Mouse (Mus musculus) erythroblast, embryonic 14.5 days (primary cell): ENCODE measurements around the gene Ctnnd2. TPM values are rescaled to one million over a fixed set of nuclear protein-coding genes. Genes with fewer than 3 reads are reported as not detected.

Experiments used
- H3K27me3 ChIP-seq: 2 replicates; pipeline ENCODE4 v1.6.1; 2012; ENCODE audit warnings: inconsistent platforms; ENCODE audit not compliant: control insufficient read depth
- H3K36me3 ChIP-seq: 2 replicates; pipeline ENCODE4 v1.6.1; 2012; ENCODE audit warnings: mild to moderate bottlenecking, inconsistent platforms; ENCODE audit not compliant: control insufficient read depth
- H3K4me1 ChIP-seq: 2 replicates; pipeline ENCODE4 v1.6.1; 2012; ENCODE audit warnings: inconsistent platforms; ENCODE audit not compliant: control insufficient read depth
- H3K4me3 ChIP-seq: replicated peaks from 2 replicates; pipeline ENCODE3; 2012; ENCODE audit warnings: moderate library complexity, mild to moderate bottlenecking, inconsistent platforms
- H3K9me3 ChIP-seq: 2 replicates; pipeline ENCODE4 v1.6.1; 2012; ENCODE audit warnings: low read length, inconsistent platforms, mixed read lengths; ENCODE audit not compliant: control insufficient read depth
- GATA1 ChIP-seq: IDR thresholded peaks from 2 replicates; pipeline ENCODE4 v1.6.1; 2012; ENCODE audit warnings: low read length, inconsistent platforms, mixed read lengths
- TAL1 ChIP-seq: IDR thresholded peaks from 3 replicates; pipeline ENCODE4 v1.6.1; 2012; ENCODE audit warnings: low read length, inconsistent platforms, mixed read lengths
- polyA plus RNA-seq: library from polyadenylated mRNA; stranded (reverse); fragments of >175 nt; gene quantifications from 2 replicates; pipeline ENCODE4 v1.2.3, GENCODE M21; 2012

Ctnnd2 gene
- polyA plus RNA-seq, 1 experiment = not detected

GRCm38 (mm10) chr15:30927632-30928031 is 755.2 kb downstream of the Ctnnd2 start:
- Histone ChIP-seq H3K36me3 (no peaks in the 10 kb centered on the region), H3K27me3 (no peaks in the 10 kb centered on the region), H3K4me1 (no peaks in the 10 kb centered on the region), H3K9me3 (no peaks in the 10 kb centered on the region), H3K4me3 (no peak overlapping the region)
- TF ChIP-seq TAL1 (no peak), GATA1 (no peak)

- H3K27me3 ChIP-seq = no peaks in the 10 kb centered on the region
- no peak for TF ChIP-seq TAL1
- TF ChIP-seq GATA1 = no peak
- no peaks in the 10 kb centered on the region for H3K4me1 ChIP-seq
- H3K4me3 ChIP-seq = no peak overlapping the region
- no peaks in the 10 kb centered on the region for H3K36me3 ChIP-seq
- H3K9me3 ChIP-seq = peaks cover 4% of the 10 kb centered on the region; the same call in 1 of the 2 replicates
Observed at GRCm38 (mm10) chr15:30931906-30932305, 759.5 kb downstream of the Ctnnd2 start.

DNA sequence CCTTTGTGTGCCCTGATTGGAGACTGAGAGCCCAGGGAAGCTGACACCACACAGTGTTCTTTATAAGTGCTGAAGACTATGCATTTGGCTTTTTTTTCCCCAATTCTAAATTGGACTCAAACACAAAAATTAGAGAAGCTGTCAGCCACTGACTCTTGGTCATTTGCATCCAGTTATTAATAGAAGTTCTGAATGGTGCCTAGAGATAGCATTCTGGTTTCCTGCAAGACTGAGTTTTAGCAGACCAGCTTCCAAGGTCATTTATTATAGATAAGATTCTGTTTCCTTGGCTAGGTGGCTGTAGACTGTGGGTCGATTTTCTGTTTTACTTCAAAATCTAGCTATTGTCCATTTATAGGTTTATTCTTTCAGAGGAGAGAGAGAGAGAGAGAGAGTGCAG is 773.5 kb downstream of the Ctnnd2 start:
- TF ChIP-seq GATA1 (no peak), TAL1 (no peak)
- Histone ChIP-seq H3K36me3 (no peaks in the 10 kb centered on the region), H3K9me3 (no peaks in the 10 kb centered on the region), H3K27me3 (no peaks in the 10 kb centered on the region), H3K4me1 (no peaks in the 10 kb centered on the region), H3K4me3 (no peak overlapping the region)

DNA sequence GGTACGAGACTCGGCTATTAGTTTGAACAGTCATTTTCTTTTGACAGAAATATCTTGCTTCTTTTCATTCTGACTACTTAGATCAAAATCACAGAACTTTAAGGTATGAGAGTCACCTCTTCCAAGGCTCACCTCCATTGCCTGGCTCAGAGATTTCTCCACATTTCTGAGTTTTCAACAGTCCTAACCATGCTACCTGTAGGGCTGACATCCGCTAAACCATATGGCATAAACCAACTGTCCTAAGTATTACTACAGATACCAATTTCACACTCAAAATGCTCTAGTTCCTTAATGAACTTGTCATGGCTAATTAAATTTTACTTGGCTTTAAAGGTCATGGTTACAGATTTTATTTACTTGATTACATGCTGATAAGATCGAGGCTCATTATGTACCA is 786.1 kb downstream of the Ctnnd2 start:
- no peaks in the 10 kb centered on the region for H3K9me3 ChIP-seq
- no peaks in the 10 kb centered on the region for H3K36me3 ChIP-seq
- no peak overlapping the region for H3K4me3 ChIP-seq
- no peaks in the 10 kb centered on the region for H3K4me1 ChIP-seq
- TF ChIP-seq TAL1 (no peak), GATA1 (no peak)
- H3K27me3 ChIP-seq = no peaks in the 10 kb centered on the region

DNA sequence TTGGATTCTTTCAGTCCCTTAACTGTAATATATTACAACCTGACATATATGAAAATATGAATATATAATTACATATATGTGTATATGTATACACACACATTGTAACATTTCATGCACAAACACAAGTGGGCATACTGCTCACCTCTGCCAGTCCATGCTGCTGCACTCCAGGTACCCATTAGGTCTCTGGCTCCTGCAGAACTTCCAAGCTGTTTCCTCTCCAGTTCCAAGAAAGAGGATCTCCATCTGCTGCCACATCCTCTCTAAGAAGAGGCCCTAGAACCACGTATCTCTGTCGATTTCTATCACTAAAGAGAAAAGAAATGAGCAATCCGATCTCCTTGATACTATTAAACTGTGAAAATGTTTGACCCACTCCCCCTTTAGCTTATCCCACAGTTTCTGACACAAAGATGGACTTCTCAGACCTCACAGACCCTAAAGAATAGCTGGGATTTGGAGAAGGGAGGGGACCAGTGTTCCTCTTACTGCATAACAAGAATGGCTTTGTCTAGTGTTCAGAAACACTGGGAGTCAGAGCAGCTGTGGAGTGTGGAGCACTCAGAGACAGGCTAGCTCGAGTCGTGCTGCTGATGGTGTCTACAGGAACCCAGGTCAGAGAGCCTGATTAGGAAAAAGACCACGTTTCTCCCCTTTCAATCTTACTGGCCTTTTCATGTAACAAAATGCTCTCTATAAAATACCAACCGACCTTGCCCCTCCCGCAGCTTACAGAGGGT is 790.2 kb downstream of the Ctnnd2 start:
- Histone ChIP-seq H3K27me3 (no peaks in the 10 kb centered on the region), H3K36me3 (no peaks in the 10 kb centered on the region), H3K9me3 (peaks cover 4% of the 10 kb centered on the region; the same call in 1 of the 2 replicates), H3K4me3 (no peak overlapping the region), H3K4me1 (no peaks in the 10 kb centered on the region)
- TF ChIP-seq GATA1 (no peak), TAL1 (no peak)

- Histone ChIP-seq H3K36me3 (no peaks in the 10 kb centered on the region), H3K4me1 (no peaks in the 10 kb centered on the region), H3K27me3 (no peaks in the 10 kb centered on the region), H3K9me3 (peaks cover 4% of the 10 kb centered on the region; the same call in 1 of the 2 replicates), H3K4me3 (no peak overlapping the region)
- no peak for TF ChIP-seq TAL1
- no peak for TF ChIP-seq GATA1
Observed at GRCm38 (mm10) chr15:30964046-30964445, 791.7 kb downstream of the Ctnnd2 start.

GRCm38 (mm10) chr15:30964865-30965679 is 792.7 kb downstream of the Ctnnd2 start:
- no peaks in the 10 kb centered on the region for H3K4me1 ChIP-seq
- TF ChIP-seq TAL1 (no peak), GATA1 (no peak)
- no peaks in the 10 kb centered on the region for H3K36me3 ChIP-seq
- H3K9me3 ChIP-seq = peaks cover 4% of the 10 kb centered on the region; the same call in 1 of the 2 replicates
- H3K4me3 ChIP-seq = no peak overlapping the region
- H3K27me3 ChIP-seq = no peaks in the 10 kb centered on the region

DNA sequence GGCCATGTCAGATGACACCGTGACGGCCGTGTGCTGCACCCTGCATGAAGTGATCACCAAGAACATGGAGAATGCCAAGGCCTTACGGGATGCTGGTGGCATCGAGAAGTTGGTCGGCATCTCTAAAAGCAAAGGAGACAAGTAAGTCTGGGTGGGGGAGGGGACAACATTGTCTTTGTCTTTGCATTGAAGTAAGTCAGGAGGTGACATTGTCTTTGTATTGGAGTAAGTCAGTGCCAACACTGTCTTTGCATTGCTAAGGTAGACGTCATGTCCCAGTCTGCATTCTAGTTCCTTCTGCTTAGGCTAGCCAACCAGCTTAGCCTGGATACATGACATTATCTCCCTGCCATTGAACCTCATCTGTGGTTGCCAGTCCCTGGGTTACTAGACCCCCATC is 794.4 kb downstream of the Ctnnd2 start:
- H3K4me3 ChIP-seq = no peak overlapping the region
- no peaks in the 10 kb centered on the region for H3K4me1 ChIP-seq
- no peaks in the 10 kb centered on the region for H3K27me3 ChIP-seq
- TF ChIP-seq GATA1 (no peak), TAL1 (no peak)
- H3K9me3 ChIP-seq = peaks cover 4% of the 10 kb centered on the region; the same call in 1 of the 2 replicates
- no peaks in the 10 kb centered on the region for H3K36me3 ChIP-seq

GRCm38 (mm10) chr15:30974436-30974835 is 802.0 kb downstream of the Ctnnd2 start:
- Histone ChIP-seq H3K4me3 (no peak overlapping the region), H3K4me1 (no peaks in the 10 kb centered on the region), H3K27me3 (no peaks in the 10 kb centered on the region), H3K36me3 (no peaks in the 10 kb centered on the region), H3K9me3 (peaks cover 11% of the 10 kb centered on the region)
- no peak for TF ChIP-seq GATA1
- no peak for TF ChIP-seq TAL1
